Mouse (Mus musculus) brain, adult 2 months (tissue): Measurements from ENCODE around the gene Gm10570.
A peak's percentile ranks its signal among the peaks of the same experiment; 100 is the strongest.

Experiments used
- DNase-seq: peaks from one replicate; pipeline ENCODE4 v3.0.0; 2011; ENCODE audit warnings: low read depth, low spot score

The Gm10570 gene

DNA sequence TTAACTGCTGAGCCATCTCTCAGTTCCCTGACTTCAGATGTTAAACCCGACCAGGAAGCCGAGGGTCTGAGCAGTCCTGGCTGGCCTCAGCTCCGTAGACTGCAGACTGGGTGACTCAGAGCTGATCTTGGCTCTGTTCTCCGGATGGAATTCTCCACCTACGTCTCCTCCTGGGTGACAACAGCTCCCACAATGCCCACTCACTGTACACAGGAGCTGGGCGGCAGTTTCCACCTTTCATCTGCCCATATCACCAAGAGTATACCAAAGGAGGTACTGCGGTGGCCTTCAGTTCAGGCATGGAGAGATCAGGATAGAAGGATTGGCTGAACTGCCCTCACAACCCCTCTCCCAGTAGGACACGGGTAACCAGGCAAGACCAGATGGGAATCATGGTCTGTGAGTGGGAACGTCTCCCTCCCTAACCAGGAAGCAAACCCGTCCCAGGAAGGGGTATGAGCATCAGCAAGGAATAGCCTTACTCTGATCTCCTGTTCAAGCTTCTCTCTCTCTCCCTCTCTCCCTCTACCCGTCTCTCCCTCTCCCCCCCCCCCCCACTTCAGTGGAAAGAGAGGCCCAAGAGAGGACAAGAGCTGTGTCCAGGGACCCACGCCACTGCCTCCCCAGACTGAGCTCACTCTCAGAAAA lies 34.7 kb downstream of the Gm10570 start:
- DNase-seq = peak; percentile 94

DNA sequence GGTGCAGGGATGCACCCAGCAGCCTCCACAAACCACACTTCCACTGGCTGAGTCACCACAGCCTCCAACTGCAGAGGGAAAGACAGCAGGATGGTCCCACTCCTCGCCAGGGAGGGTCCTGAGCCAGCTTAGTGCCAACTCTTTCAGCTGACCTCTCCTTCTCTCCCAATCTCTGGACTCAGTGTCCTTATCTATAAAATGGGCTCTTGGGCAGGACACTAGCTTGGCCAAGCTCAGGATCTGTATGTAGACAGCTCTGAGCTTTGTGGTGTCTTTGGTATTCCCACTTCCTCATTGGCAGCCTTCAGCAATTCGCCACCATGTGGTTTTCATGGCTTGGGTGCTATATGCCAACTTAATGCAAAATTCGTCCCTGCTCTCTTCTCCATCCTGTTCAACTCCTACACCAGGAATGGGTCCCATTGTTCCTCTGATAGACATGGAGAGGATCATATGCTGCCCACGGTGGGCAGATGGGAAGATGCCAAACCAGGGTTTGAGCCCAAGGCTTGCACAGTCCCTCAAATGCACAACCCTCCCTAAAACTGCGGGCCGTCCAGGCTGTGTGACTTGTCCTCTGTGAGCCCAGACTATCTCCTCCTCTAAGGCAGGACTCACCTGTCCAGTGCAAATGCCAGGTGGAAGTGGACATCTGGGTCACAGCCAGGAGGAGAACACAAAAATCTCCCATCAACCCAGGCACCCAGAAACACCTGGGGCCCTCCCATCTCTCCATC lies 37.7 kb downstream of the Gm10570 start:
- DNase-seq = peak; percentile 63

DNA sequence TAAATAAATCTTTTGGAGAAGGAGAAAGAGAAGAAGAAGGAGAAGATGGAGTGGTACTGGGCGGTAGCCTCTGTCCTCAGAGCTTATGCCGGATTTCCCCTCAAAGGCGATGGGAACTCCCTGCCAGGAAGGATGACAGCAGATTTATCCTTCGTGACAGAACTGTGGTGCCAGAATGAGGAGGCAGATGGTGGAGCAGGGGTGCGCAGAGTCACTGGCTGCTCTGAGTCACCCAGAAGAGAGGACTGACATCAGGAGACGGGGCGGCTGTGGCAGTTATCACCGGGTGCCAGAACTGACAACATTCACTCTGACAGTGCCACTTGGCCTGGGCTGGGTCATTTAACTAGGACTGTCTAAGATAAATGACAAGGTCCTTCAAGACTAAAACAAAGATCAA lies 38.4 kb downstream of the Gm10570 start:
- DNase-seq = peak; percentile 92

DNA sequence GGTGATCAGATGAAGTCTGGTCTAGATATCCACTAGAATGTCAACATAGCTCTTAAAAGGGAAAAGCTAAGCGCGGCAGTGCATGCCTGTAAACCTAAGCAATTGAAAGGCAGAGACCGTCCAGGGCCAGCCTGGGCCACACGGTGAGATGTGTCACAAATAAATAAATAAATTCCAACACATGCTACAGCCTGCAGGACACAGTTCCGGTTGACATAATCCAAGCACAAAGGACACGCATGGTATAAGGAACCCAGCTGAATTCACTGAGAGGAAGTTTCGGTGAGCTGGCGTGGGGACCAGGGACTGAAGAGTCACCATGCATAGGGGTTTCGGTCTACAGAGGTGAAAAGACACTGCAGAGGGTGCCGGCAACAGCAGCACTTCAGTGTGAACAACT lies 39.7 kb downstream of the Gm10570 start:
- DNase-seq = no peak

DNA sequence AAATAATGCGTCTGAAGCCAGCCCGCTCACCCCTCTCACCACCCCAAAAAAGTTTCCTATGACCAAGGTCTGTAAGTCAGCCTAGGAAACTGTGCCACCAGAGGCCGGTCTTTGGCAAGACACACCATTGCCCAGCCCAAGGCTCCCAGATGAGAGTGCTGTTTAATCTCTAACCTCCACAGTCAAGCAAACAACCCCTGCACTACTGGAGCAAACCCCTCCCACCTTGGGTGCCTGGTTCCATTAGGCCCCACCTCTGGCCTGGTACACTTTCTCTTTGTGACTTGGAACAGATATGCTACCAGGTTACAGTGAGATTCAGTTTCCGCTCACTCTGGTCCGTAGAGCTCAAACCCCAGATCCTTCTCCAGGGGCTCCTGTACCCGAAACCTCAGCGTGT lies 41.4 kb downstream of the Gm10570 start:
- DNase-seq = no peak

DNA sequence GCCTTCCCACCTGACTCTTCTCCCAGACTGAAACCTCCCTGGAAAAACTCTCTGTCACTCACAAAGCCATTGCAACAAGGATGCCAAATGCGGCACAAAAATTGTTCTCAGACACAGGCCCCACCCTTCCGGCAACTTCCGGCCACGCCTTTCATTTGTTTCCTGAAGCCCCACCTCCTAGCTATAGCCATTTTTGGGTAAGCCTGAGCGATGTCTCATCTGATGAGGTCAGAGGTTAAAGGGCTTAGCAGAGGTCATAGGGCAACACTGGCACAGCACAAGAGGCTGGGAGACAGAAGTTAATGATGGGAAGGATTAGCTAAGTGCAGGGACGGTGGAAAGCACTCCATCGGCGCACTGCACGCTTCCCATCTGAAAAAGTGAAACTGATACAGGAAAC lies 41.9 kb downstream of the Gm10570 start:
- DNase-seq = no peak

DNA sequence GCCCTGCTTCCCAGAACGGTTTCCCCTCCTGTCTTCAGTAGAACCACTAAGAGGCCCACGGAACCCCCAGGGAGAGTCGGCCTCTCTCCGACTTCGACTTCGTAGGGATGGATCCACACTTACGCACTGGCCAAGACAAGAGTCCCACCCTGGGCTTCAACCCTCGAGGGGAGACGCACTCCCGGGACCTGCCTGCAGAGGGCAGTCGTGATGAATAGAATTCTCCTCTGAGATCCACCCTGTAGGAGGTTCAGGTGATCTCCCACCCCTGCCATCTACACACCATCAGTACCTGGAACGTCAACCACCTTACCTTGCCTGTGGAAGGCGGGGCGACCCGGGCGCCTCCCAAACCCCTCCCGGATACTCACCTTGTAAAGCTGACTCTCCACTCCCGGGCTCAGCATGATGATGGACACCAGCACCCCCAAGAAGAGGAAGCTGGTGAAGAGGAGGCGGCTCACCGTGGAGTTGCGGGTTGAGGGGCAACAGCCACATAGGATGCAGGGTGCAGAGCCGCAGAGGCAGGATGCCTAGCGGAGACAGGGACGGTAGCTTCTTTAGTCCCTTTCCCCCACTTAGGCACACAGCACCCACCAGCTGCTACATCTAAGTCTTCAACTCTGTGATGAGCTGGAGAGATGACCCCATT lies 43.6 kb downstream of the Gm10570 start:
- DNase-seq = peak; percentile 42

DNA sequence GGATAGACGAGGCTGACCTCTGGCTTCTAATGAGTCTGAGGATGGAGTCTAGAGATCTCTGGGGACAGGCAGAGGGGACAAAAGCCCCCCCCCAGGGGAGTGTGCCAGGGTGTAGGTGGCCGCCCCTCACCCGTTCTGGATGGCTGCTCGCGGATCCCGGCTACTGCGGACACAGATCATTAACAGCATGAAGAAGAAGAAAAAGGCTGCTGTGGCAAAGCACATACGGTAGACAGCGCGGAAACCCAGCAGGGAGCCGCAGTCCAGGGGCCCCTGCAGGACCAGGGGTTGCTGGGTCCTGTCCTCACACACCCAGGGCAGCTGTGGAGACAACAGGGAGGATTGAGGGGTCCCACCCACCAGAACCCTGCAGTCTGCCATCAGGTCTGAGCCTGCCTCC lies 44.3 kb downstream of the Gm10570 start:
- no peak for DNase-seq

DNA sequence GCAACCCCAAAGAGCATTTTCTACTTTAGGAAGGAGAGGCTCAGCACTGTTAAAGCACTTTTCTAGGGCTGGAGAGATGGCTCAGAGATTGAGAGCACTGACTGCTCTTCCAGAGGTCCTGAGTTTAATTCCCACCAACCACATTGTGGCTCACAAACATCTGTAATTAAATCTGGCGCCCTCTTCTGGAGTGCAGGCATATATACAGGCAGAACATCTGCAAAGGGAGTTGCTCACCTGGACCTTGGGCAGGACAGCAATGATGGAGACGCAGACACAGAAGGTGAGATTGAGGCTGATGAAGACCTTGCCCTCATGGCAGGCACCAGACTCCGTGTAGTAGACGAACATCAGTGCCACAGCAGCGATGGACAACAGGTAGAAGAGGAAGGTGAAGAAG lies 48.1 kb downstream of the Gm10570 start:
- no peak for DNase-seq
